Mouse (Mus musculus) CH12.LX (cell line): ENCODE data around the gene Cyp27a1. TPM values are rescaled to one million over a fixed set of nuclear protein-coding genes. Genes with fewer than 3 reads are reported as not detected.

ENCODE experiments used
- DNase-seq: peaks from one replicate; pipeline ENCODE4 v3.0.0-alpha.2; 2013; ENCODE audit errors: extremely low read depth
- H3K27ac ChIP-seq: 2 replicates; pipeline ENCODE4 v1.5.1; 2012; ENCODE audit warnings: low read depth, mild to moderate bottlenecking, control low read depth, moderate library complexity; ENCODE audit not compliant: insufficient read depth
- H3K27me3 ChIP-seq: replicated peaks from 2 replicates; pipeline ENCODE3; 2012; ENCODE audit warnings: inconsistent platforms
- H3K36me3 ChIP-seq, 2 experiments: replicated peaks in 1 of 2; 2 replicates each; pipeline versions ENCODE3 to v1.6.1; 2012; ENCODE audit warnings: inconsistent platforms in 1 of 2, low read length in 1 of 2, mild to moderate bottlenecking in 1 of 2, mixed read lengths in 1 of 2, moderate library complexity in 1 of 2; ENCODE audit not compliant: control insufficient read depth in 1 of 2, insufficient read depth in 1 of 2
- H3K4me1 ChIP-seq, 2 experiments: 2 replicates each; pipeline ENCODE4 v1.6.1; 2012; ENCODE audit warnings: inconsistent platforms in 1 of 2, moderate library complexity in 1 of 2; ENCODE audit not compliant: insufficient read depth in 2 of 2, control insufficient read depth in 1 of 2
- H3K4me2 ChIP-seq: 2 replicates; pipeline ENCODE4 v1.6.1; 2012; ENCODE audit warnings: low read depth, mild to moderate bottlenecking, control low read depth; ENCODE audit not compliant: poor library complexity, insufficient read depth, severe bottlenecking
- H3K4me3 ChIP-seq, 3 experiments: fragments of 150-350 bp in 1 of 3; sonication (generic) in 1 of 3; replicated peaks in 1 of 3; 2 replicates each; pipeline versions ENCODE3 to v1.5.1; 2011 to 2012; ENCODE audit warnings: low read depth in 2 of 3, low read length in 2 of 3, mild to moderate bottlenecking in 2 of 3, moderate library complexity in 2 of 3, control low read depth in 1 of 3, improper control_type of control experiment in 1 of 3, inconsistent platforms in 1 of 3, mixed read lengths in 1 of 3; ENCODE audit not compliant: poor library complexity in 1 of 3
- H3K79me2 ChIP-seq: replicated peaks from 2 replicates; pipeline ENCODE4 v1.6.1; 2012; ENCODE audit warnings: mild to moderate bottlenecking, moderate library complexity; ENCODE audit not compliant: control insufficient read depth, poor library complexity, insufficient read depth, severe bottlenecking; ENCODE audit errors: extremely low read depth
- H3K9ac ChIP-seq: 2 replicates; pipeline ENCODE4 v1.6.1; 2012; ENCODE audit warnings: low read depth, mild to moderate bottlenecking, control low read depth, moderate library complexity; ENCODE audit not compliant: insufficient read depth
- H3K9me3 ChIP-seq: replicated peaks from 2 replicates; pipeline ENCODE3; 2012; ENCODE audit warnings: low read length, inconsistent platforms, mixed read lengths
- BHLHE40 ChIP-seq: IDR thresholded peaks from 2 replicates; pipeline ENCODE4 v1.6.1; 2011; ENCODE audit warnings: mild to moderate bottlenecking, low read depth, low read length, improper control_type of control experiment
- CHD1 ChIP-seq: IDR thresholded peaks from 2 replicates; pipeline ENCODE4 v1.6.1; 2012; ENCODE audit warnings: low read depth, low read length, improper control_type of control experiment, inconsistent platforms
- CTCF ChIP-seq, 2 experiments: IDR thresholded peaks in 1 of 2; conservative IDR thresholded peaks in 1 of 2; 2 replicates each; pipeline ENCODE4 v1.5.1; 2011 to 2012; ENCODE audit warnings: low read depth in 2 of 2, low read length in 2 of 2, improper control_type of control experiment in 1 of 2, inconsistent platforms in 1 of 2, mild to moderate bottlenecking in 1 of 2, moderate library complexity in 1 of 2
- E2F4 ChIP-seq: IDR thresholded peaks from 2 replicates; pipeline ENCODE4 v1.6.1; 2011; ENCODE audit warnings: low read depth, low read length, improper control_type of control experiment; ENCODE audit not compliant: insufficient replicate concordance
- ELF1 ChIP-seq: IDR thresholded peaks from 2 replicates; pipeline ENCODE4 v1.6.1; 2014; ENCODE audit warnings: low read depth, mild to moderate bottlenecking, inconsistent platforms, low read length, improper control_type of control experiment
- GABPA ChIP-seq: IDR thresholded peaks from 2 replicates; pipeline ENCODE4 v1.6.1; 2012; ENCODE audit warnings: low read depth, low read length, improper control_type of control experiment, inconsistent platforms; ENCODE audit not compliant: insufficient replicate concordance
- IRF4 ChIP-seq: IDR thresholded peaks from 2 replicates; pipeline ENCODE4 v1.6.1; 2014; ENCODE audit warnings: low read depth, mild to moderate bottlenecking, inconsistent platforms, low read length, improper control_type of control experiment
- JUN ChIP-seq: IDR thresholded peaks from 2 replicates; pipeline ENCODE4 v1.6.1; 2011; ENCODE audit warnings: low read depth, mild to moderate bottlenecking, low read length, improper control_type of control experiment, moderate library complexity; ENCODE audit not compliant: insufficient read depth
- MAZ ChIP-seq: IDR thresholded peaks from 2 replicates; pipeline ENCODE4 v1.6.1; 2012; ENCODE audit warnings: low read depth, mild to moderate bottlenecking, inconsistent platforms, low read length, improper control_type of control experiment, moderate library complexity
- MEF2A ChIP-seq: IDR thresholded peaks from 2 replicates; pipeline ENCODE4 v1.6.1; 2014; ENCODE audit warnings: low read depth, mild to moderate bottlenecking, inconsistent platforms, low read length, improper control_type of control experiment, borderline replicate concordance
- MXI1 ChIP-seq: IDR thresholded peaks from 2 replicates; pipeline ENCODE4 v1.6.1; 2011; ENCODE audit warnings: mild to moderate bottlenecking, low read depth, low read length, improper control_type of control experiment
- POLR2A ChIP-seq: IDR thresholded peaks from 2 replicates; pipeline ENCODE4 v1.6.1; 2011; ENCODE audit warnings: low read depth, mild to moderate bottlenecking, improper control_type of control experiment, low read length
- POLR2AphosphoS2 ChIP-seq: IDR thresholded peaks from 2 replicates; pipeline ENCODE4 v1.6.1; 2011; ENCODE audit warnings: low read depth, low read length, improper control_type of control experiment
- RAD21 ChIP-seq: IDR thresholded peaks from 2 replicates; pipeline ENCODE4 v1.6.1; 2011; ENCODE audit warnings: low read depth, mild to moderate bottlenecking, low read length, improper control_type of control experiment, moderate library complexity
- SIN3A ChIP-seq: IDR thresholded peaks from 2 replicates; pipeline ENCODE4 v1.6.1; 2012; ENCODE audit warnings: low read length, improper control_type of control experiment, inconsistent platforms
- SMC3 ChIP-seq: IDR thresholded peaks from 2 replicates; pipeline ENCODE4 v1.6.1; 2011; ENCODE audit warnings: low read depth, low read length, improper control_type of control experiment
- TBP ChIP-seq: conservative IDR thresholded peaks from 2 replicates; pipeline ENCODE4 v1.6.1; 2011; ENCODE audit warnings: low read depth, low read length, improper control_type of control experiment
- UBTF ChIP-seq: IDR thresholded peaks from 2 replicates; pipeline ENCODE4 v1.6.1; 2012; ENCODE audit warnings: low read depth, mild to moderate bottlenecking, inconsistent platforms, low read length, improper control_type of control experiment, moderate library complexity
- USF2 ChIP-seq: conservative IDR thresholded peaks from 2 replicates; pipeline ENCODE4 v1.6.1; 2011; ENCODE audit warnings: low read depth, low read length, improper control_type of control experiment
- ZMIZ1 ChIP-seq: IDR thresholded peaks from 2 replicates; pipeline ENCODE4 v1.6.1; 2012; ENCODE audit warnings: low read depth, mild to moderate bottlenecking, inconsistent platforms, low read length, improper control_type of control experiment
- ZNF384 ChIP-seq: IDR thresholded peaks from 2 replicates; pipeline ENCODE4 v1.6.1; 2012; ENCODE audit warnings: low read depth, low read length, improper control_type of control experiment, inconsistent platforms
- dilution Hi-C: fragments of 300-500 bp; cut with MboI; formaldehyde crosslinking; loops from 2 replicates; pipeline ENCODE4 v1.14.3; 2020; ENCODE audit warnings: low sequenced_read_pairs; ENCODE audit not compliant: extremely low pct_unique_long_range_greater_than_20kb, extremely low pct_ligation_motif_present
- in situ Hi-C: fragments of 300-500 bp; cut with MboI; formaldehyde crosslinking; loops from 3 replicates; pipeline ENCODE4 v1.14.3; 2019; ENCODE audit warnings: low sequenced_read_pairs, low pct_ligation_motif_present, low pct_unique_long_range_greater_than_20kb, mixed read lengths
- polyA plus RNA-seq: library from polyadenylated mRNA; unstranded; fragments of >175 nt; gene quantifications from 2 replicates; pipeline ENCODE4 v1.2.1, GENCODE M21; 2012; ENCODE audit warnings: low read depth; ENCODE audit not compliant: insufficient read length
- total RNA-seq, 2 experiments: library from RNA; depleted of rRNA; stranded (reverse); fragments of 300-350 nt in 1 of 2; fragments of >200 nt in 1 of 2; gene quantifications; 2 replicates each; pipeline ENCODE4 v1.2.3; 2012 to 2014

Gene Cyp27a1
- total and polyA plus RNA-seq, 3 experiments: not detected

GRCm38 (mm10) chr1:74748643-74749271 lies 35.4 kb downstream of the Cyp27a1 start, which contains the start of gene Prkag3:
Gene Prkag3, minus strand, starts transcription at chr1:74749221.
- Histone ChIP-seq H3K27me3 (peaks cover 10% of the 10 kb centered on the region), H3K27ac (no peak within 1 kb of the TSS), H3K79me2 (no peaks in the 10 kb centered on the region), H3K4me3 (peak within 1 kb of the TSS in 2 of 3 experiments; percentile 21 to 39), H3K36me3 (no peaks in the 10 kb centered on the region), H3K9ac (no peak within 1 kb of the TSS), H3K4me1 (peaks cover 15 to 23% of the 10 kb centered on the region in 2 experiments), H3K9me3 (no peaks in the 10 kb centered on the region), H3K4me2 (peak within 1 kb of the TSS; percentile 30)
- in situ Hi-C loops: no loop called here
- peak; percentile 50 for DNase-seq
- dilution Hi-C loops: no loop called here
- TF ChIP-seq IRF4 (0 out of 2 replicates have a peak, but pooled peaks have one; percentile 15), POLR2A (no peak; the same call in 1 of the 2 replicates), MAZ (no peak), MEF2A (no peak), GABPA (no peak), JUN (no peak), UBTF (peak; percentile 91; the same call in 1 of the 2 replicates), ZNF384 (no peak), ELF1 (0 out of 2 replicates have a peak, but pooled peaks have one; percentile 45), E2F4 (no peak), TBP (no peak), USF2 (no peak), ZMIZ1 (no peak), BHLHE40 (no peak), RAD21 (peak; percentile 16), CTCF (conservative IDR thresholded peaks at IDR 0.05 in 1 of 2, IDR thresholded peaks at IDR 0.05 in 1 of 2; ENCODE audit: low read depth in 2 of 2, low read length in 2 of 2) (peak in 1 of 2 experiments; percentile 82; a peak in 2 of 4 replicates), MXI1 (no peak), POLR2AphosphoS2 (no peak), SMC3 (peak; percentile 47), CHD1 (no peak)

- H3K27ac ChIP-seq: no peak overlapping the region
- H3K79me2 ChIP-seq: no peaks in the 10 kb centered on the region
- H3K4me1 ChIP-seq: peaks cover 21 to 28% of the 10 kb centered on the region in 2 experiments
- dilution Hi-C loops (no loop called here), in situ Hi-C loops (no loop called here)
- peak overlapping the region in 1 of 3 experiments; percentile 2 for H3K4me3 ChIP-seq
- no peak for DNase-seq
- H3K36me3 ChIP-seq: no peaks in the 10 kb centered on the region
- peaks cover 10% of the 10 kb centered on the region for H3K27me3 ChIP-seq
- H3K9me3 ChIP-seq: no peaks in the 10 kb centered on the region
- no peak for TF ChIP-seq SIN3A
- no peak for TF ChIP-seq USF2
- TF ChIP-seq MXI1: no peak
- no peak for TF ChIP-seq IRF4
- H3K9ac ChIP-seq: no peak overlapping the region
- H3K4me2 ChIP-seq: peak overlapping the region; percentile 30
These were observed 35.9 kb downstream of the Cyp27a1 start for GRCm38 (mm10) chr1:74749301-74749700.
